Mouse (Mus musculus) macrophage (primary cell): ENCODE measurements around the gene Otud3. TPM values are rescaled to one million over a fixed set of nuclear protein-coding genes. Genes with fewer than 3 reads are reported as not detected.

ENCODE experiments used
- H3K27ac ChIP-seq: fragments of 350-480 bp; formaldehyde crosslinking; 2 replicates; pipeline ENCODE4 v1.9.0; 2021
- H3K36me3 ChIP-seq: fragments of 350-480 bp; formaldehyde crosslinking; 2 replicates; pipeline ENCODE4 v1.9.0; 2021; ENCODE audit errors: inconsistent target
- H3K4me3 ChIP-seq: fragments of 350-480 bp; formaldehyde crosslinking; 2 replicates; pipeline ENCODE4 v1.9.0; 2021; ENCODE audit errors: inconsistent target
- H3K79me2 ChIP-seq: fragments of 350-480 bp; formaldehyde crosslinking; 2 replicates; pipeline ENCODE4 v1.9.0; 2021; ENCODE audit errors: inconsistent target
- WGBS: methylation state at CpG from one replicate; pipeline ENCODE4 v1.1.7; 2026; ENCODE audit warnings: inconsistent platforms; ENCODE audit not compliant: missing documents; 5-methylcytosine and 5-hydroxymethylcytosine counted together
- polyA plus RNA-seq: library from polyadenylated mRNA; stranded (reverse); fragments of 250-400 nt; gene quantifications from 3 replicates; pipeline ENCODE4 v1.2.4, GENCODE M21; 2018; ENCODE audit warnings: inconsistent platforms

Gene Otud3
- polyA plus RNA-seq, 1 experiment from 2014 or later: 12.3 TPM

DNA sequence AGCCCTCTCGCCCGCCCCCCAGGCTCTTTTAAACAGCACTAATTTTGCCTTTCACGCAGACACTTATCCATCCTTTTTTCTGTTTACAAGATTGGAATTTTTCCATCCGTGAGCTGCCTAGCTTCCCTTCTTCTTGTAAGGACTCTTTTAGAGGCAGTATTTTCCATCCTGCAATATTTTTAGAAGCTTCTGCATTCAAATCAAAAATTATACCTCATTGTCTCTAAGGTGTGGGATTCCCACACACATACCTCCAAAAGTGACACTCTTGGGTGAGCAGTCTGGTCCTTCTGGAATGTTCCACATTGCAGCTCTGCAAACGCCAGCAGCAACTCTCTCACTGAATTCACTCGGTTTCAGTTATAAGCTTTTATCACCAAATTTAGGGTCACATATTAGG lies 60.8 kb downstream of the Otud3 start:
- no peaks in the 10 kb centered on the region for H3K79me2 ChIP-seq
- no peak overlapping the region for H3K4me3 ChIP-seq
- H3K27ac ChIP-seq: no peak overlapping the region
- no peaks in the 10 kb centered on the region for H3K36me3 ChIP-seq
- 82% methylated on average over 6 of the region's 6 CpGs for WGBS

DNA sequence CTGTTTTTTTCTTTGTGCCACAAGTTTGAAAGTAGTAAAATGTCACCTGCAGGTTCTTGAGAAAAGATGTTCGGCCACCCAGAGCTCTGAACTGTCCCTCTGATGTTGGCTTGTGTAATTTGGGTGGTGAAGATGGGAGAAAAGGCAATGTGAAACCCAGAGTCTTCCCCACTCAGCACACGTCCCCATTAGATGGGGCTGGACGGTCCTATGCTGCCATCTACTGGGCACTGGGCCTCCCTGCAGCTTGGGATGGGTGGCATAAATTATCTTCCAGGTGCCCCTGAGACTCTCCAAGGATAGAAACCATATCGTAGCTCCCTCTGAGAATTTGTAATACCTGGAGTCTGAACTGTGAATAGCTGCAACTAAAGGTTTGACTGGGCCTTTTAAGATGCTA lies 62.3 kb downstream of the Otud3 start:
- WGBS: 17% methylated on average over 4 of the region's 4 CpGs
- no peak overlapping the region for H3K4me3 ChIP-seq
- H3K36me3 ChIP-seq: no peaks in the 10 kb centered on the region
- H3K27ac ChIP-seq: no peak overlapping the region
- no peaks in the 10 kb centered on the region for H3K79me2 ChIP-seq

Other genes starting within 250 kb of the Otud3 start
- gene Pla2g2c, start 189.2 kb downstream of the Otud3 start, polyA plus RNA-seq: not detected in 3 replicates
- gene Ubxn10, start 176.8 kb downstream of the Otud3 start, polyA plus RNA-seq: not detected in 3 replicates
- gene Pla2g2f, start 156.3 kb downstream of the Otud3 start, polyA plus RNA-seq: not detected in 3 replicates
- not detected in 3 replicates for gene Pla2g2d, start 138.2 kb downstream of the Otud3 start, polyA plus RNA-seq
- gene Pla2g5, start 50.5 kb downstream of the Otud3 start, polyA plus RNA-seq: 0.16 to 1.2 TPM (median 0.47 TPM) in 3 replicates
- gene Gm13030, start 40.0 kb downstream of the Otud3 start, polyA plus RNA-seq: not detected in 3 replicates
- 1.1 to 3.7 TPM (median 2.6 TPM) in 3 replicates for gene Pla2g2e, start 36.0 kb downstream of the Otud3 start, polyA plus RNA-seq
- not detected in 3 replicates for gene Rnf186, start 53.2 kb upstream of the Otud3 start, polyA plus RNA-seq
- 8.6 to 10.1 TPM (median 8.7 TPM) in 3 replicates for gene Tmco4, start 58.9 kb upstream of the Otud3 start, polyA plus RNA-seq
- not detected in 3 replicates for gene Htr6, start 161.6 kb upstream of the Otud3 start, polyA plus RNA-seq
- 0.13 to 0.47 TPM in 2 of 3 replicates, not detected in the other for gene Nbl1, start 179.0 kb upstream of the Otud3 start, polyA plus RNA-seq
- 137 to 180 TPM (median 157 TPM) in 3 replicates for gene Minos1, start 217.2 kb upstream of the Otud3 start, polyA plus RNA-seq